Mouse (Mus musculus): Measurements from ENCODE around the gene Dmxl2. TPM values are rescaled to one million over a fixed set of nuclear protein-coding genes. Genes with fewer than 3 reads are reported as not detected.
A peak's percentile ranks its signal among the peaks of the same experiment; 100 is the strongest.

Gene Dmxl2
- polyA plus RNA-seq, 1 experiment from 2014 or later, result 6.1 TPM

GRCm38 (mm10) chr9:54537480-54537879 is 36.1 kb upstream of the Dmxl2 start:
- Histone ChIP-seq H3K9ac (ENCODE audit: low read length) (no peak overlapping the region), H3K36me3 (ENCODE audit: control insufficient read depth, insufficient read depth, low read length) (no peaks in the 10 kb centered on the region), H3K4me1 (replicated peaks; ENCODE audit: control insufficient read depth, insufficient read depth, low read length) (no peaks in the 10 kb centered on the region), H3K4me2 (ENCODE audit: low read length) (no peak overlapping the region), H3K9me3 (ENCODE audit: control insufficient read depth, low read length) (no peaks in the 10 kb centered on the region), H3K27me3 (replicated peaks; ENCODE audit: control insufficient read depth, insufficient read depth, low read length) (no peaks in the 10 kb centered on the region), H3K27ac (ENCODE audit: low read depth) (no peak overlapping the region), H3K4me3 (ENCODE audit: low read depth, low read length) (no peak overlapping the region)
- ATAC-seq (replicated peaks; ENCODE audit: low FRiP score, low TSS enrichment, low read depth) (no peak), DNase-seq (ENCODE audit: low spot score) (no peak)
- 78% methylated on average over 3 of the region's 3 CpGs for WGBS

- no peak for DNase-seq (ENCODE audit: low spot score)
- H3K9me3 ChIP-seq (ENCODE audit: control insufficient read depth, low read length), result no peaks in the 10 kb centered on the region
- 51% methylated on average over 4 of the region's 4 CpGs for WGBS
- H3K27me3 ChIP-seq (replicated peaks; ENCODE audit: control insufficient read depth, insufficient read depth, low read length), result no peaks in the 10 kb centered on the region
- no peak overlapping the region for H3K4me3 ChIP-seq (ENCODE audit: low read depth, low read length)
- no peak overlapping the region for H3K4me2 ChIP-seq (ENCODE audit: low read length)
- H3K27ac ChIP-seq (ENCODE audit: low read depth), result no peak overlapping the region
- no peaks in the 10 kb centered on the region for H3K4me1 ChIP-seq (replicated peaks; ENCODE audit: control insufficient read depth, insufficient read depth, low read length)
- H3K36me3 ChIP-seq (ENCODE audit: control insufficient read depth, insufficient read depth, low read length), result no peaks in the 10 kb centered on the region
- H3K9ac ChIP-seq (ENCODE audit: low read length), result no peak overlapping the region
- no peak for ATAC-seq (replicated peaks; ENCODE audit: low FRiP score, low TSS enrichment, low read depth)
Measured at GRCm38 (mm10) chr9:54537030-54537429, 35.6 kb upstream of the Dmxl2 start.

- ATAC-seq (replicated peaks; ENCODE audit: low FRiP score, low TSS enrichment, low read depth) (no peak), DNase-seq (ENCODE audit: low spot score) (no peak)
- no peak overlapping the region for H3K27ac ChIP-seq (ENCODE audit: low read depth)
- WGBS, result 88% methylated on average over 7 of the region's 7 CpGs
- no peaks in the 10 kb centered on the region for H3K36me3 ChIP-seq (ENCODE audit: control insufficient read depth, insufficient read depth, low read length)
- H3K9ac ChIP-seq (ENCODE audit: low read length), result no peak overlapping the region
- H3K4me3 ChIP-seq (ENCODE audit: low read depth, low read length), result no peak overlapping the region
- H3K4me2 ChIP-seq (ENCODE audit: low read length), result no peak overlapping the region
- H3K4me1 ChIP-seq (replicated peaks; ENCODE audit: control insufficient read depth, insufficient read depth, low read length), result no peaks in the 10 kb centered on the region
- no peaks in the 10 kb centered on the region for H3K27me3 ChIP-seq (replicated peaks; ENCODE audit: control insufficient read depth, insufficient read depth, low read length)
- no peaks in the 10 kb centered on the region for H3K9me3 ChIP-seq (ENCODE audit: control insufficient read depth, low read length)
Measured at GRCm38 (mm10) chr9:54536236-54536635, 34.8 kb upstream of the Dmxl2 start.

GRCm38 (mm10) chr9:54533975-54534374 is 32.5 kb upstream of the Dmxl2 start:
- Histone ChIP-seq H3K27me3 (replicated peaks; ENCODE audit: control insufficient read depth, insufficient read depth, low read length) (no peaks in the 10 kb centered on the region), H3K9ac (ENCODE audit: low read length) (no peak overlapping the region), H3K4me2 (ENCODE audit: low read length) (no peak overlapping the region), H3K36me3 (ENCODE audit: control insufficient read depth, insufficient read depth, low read length) (no peaks in the 10 kb centered on the region), H3K27ac (ENCODE audit: low read depth) (no peak overlapping the region), H3K4me3 (ENCODE audit: low read depth, low read length) (no peak overlapping the region), H3K4me1 (replicated peaks; ENCODE audit: control insufficient read depth, insufficient read depth, low read length) (no peaks in the 10 kb centered on the region), H3K9me3 (ENCODE audit: control insufficient read depth, low read length) (no peaks in the 10 kb centered on the region)
- DNase-seq (ENCODE audit: low spot score) (peak; percentile 55), ATAC-seq (replicated peaks; ENCODE audit: low FRiP score, low TSS enrichment, low read depth) (no peak)
- 63% methylated on average over 5 of the region's 5 CpGs for WGBS

- no peaks in the 10 kb centered on the region for H3K27me3 ChIP-seq (replicated peaks; ENCODE audit: control insufficient read depth, insufficient read depth, low read length)
- DNase-seq (ENCODE audit: low spot score), result no peak
- H3K4me1 ChIP-seq (replicated peaks; ENCODE audit: control insufficient read depth, insufficient read depth, low read length), result no peaks in the 10 kb centered on the region
- no peaks in the 10 kb centered on the region for H3K9me3 ChIP-seq (ENCODE audit: control insufficient read depth, low read length)
- H3K27ac ChIP-seq (ENCODE audit: low read depth), result no peak overlapping the region
- 94% methylated on average over 2 of the region's 2 CpGs for WGBS
- no peaks in the 10 kb centered on the region for H3K36me3 ChIP-seq (ENCODE audit: control insufficient read depth, insufficient read depth, low read length)
- no peak overlapping the region for H3K4me3 ChIP-seq (ENCODE audit: low read depth, low read length)
- no peak for ATAC-seq (replicated peaks; ENCODE audit: low FRiP score, low TSS enrichment, low read depth)
- H3K4me2 ChIP-seq (ENCODE audit: low read length), result no peak overlapping the region
- H3K9ac ChIP-seq (ENCODE audit: low read length), result no peak overlapping the region
Measured at GRCm38 (mm10) chr9:54532926-54533325, 31.5 kb upstream of the Dmxl2 start.

- no peaks in the 10 kb centered on the region for H3K9me3 ChIP-seq (ENCODE audit: control insufficient read depth, low read length)
- no peak for DNase-seq (ENCODE audit: low spot score)
Measured at GRCm38 (mm10) chr9:54531421-54531820, 30.0 kb upstream of the Dmxl2 start.

GRCm38 (mm10) chr9:54530836-54531235 is 29.4 kb upstream of the Dmxl2 start:
- 81% methylated on average over 6 of the region's 6 CpGs for WGBS
- ATAC-seq (replicated peaks; ENCODE audit: low FRiP score, low TSS enrichment, low read depth) (no peak), DNase-seq (ENCODE audit: low spot score) (no peak)
- H3K9ac ChIP-seq (ENCODE audit: low read length), result no peak overlapping the region
- no peak overlapping the region for H3K27ac ChIP-seq (ENCODE audit: low read depth)
- no peak overlapping the region for H3K4me2 ChIP-seq (ENCODE audit: low read length)
- no peaks in the 10 kb centered on the region for H3K27me3 ChIP-seq (replicated peaks; ENCODE audit: control insufficient read depth, insufficient read depth, low read length)
- no peak overlapping the region for H3K4me3 ChIP-seq (ENCODE audit: low read depth, low read length)
- no peaks in the 10 kb centered on the region for H3K4me1 ChIP-seq (replicated peaks; ENCODE audit: control insufficient read depth, insufficient read depth, low read length)
- no peaks in the 10 kb centered on the region for H3K9me3 ChIP-seq (ENCODE audit: control insufficient read depth, low read length)
- H3K36me3 ChIP-seq (ENCODE audit: control insufficient read depth, insufficient read depth, low read length), result no peaks in the 10 kb centered on the region

More at GRCm38 (mm10) chr9:54531421-54531820, 30.0 kb upstream of the Dmxl2 start:
- no peak overlapping the region for H3K9ac ChIP-seq (ENCODE audit: low read length)
- no peak overlapping the region for H3K27ac ChIP-seq (ENCODE audit: low read depth)
- no peak overlapping the region for H3K4me3 ChIP-seq (ENCODE audit: low read depth, low read length)
- H3K36me3 ChIP-seq (ENCODE audit: control insufficient read depth, insufficient read depth, low read length), result no peaks in the 10 kb centered on the region
- no peaks in the 10 kb centered on the region for H3K27me3 ChIP-seq (replicated peaks; ENCODE audit: control insufficient read depth, insufficient read depth, low read length)
- ATAC-seq (replicated peaks; ENCODE audit: low FRiP score, low TSS enrichment, low read depth), result no peak
- no peak overlapping the region for H3K4me2 ChIP-seq (ENCODE audit: low read length)
- H3K4me1 ChIP-seq (replicated peaks; ENCODE audit: control insufficient read depth, insufficient read depth, low read length), result no peaks in the 10 kb centered on the region

GRCm38 (mm10) chr9:54529950-54530349 is 28.5 kb upstream of the Dmxl2 start:
- no peak overlapping the region for H3K27ac ChIP-seq (ENCODE audit: low read depth)
- H3K9me3 ChIP-seq (ENCODE audit: control insufficient read depth, low read length), result no peaks in the 10 kb centered on the region
- no peak overlapping the region for H3K4me2 ChIP-seq (ENCODE audit: low read length)
- no peak for ATAC-seq (replicated peaks; ENCODE audit: low FRiP score, low TSS enrichment, low read depth)
- no peak for DNase-seq (ENCODE audit: low spot score)
- no peaks in the 10 kb centered on the region for H3K36me3 ChIP-seq (ENCODE audit: control insufficient read depth, insufficient read depth, low read length)
- no peak overlapping the region for H3K4me3 ChIP-seq (ENCODE audit: low read depth, low read length)
- WGBS, result 75% methylated on average over 2 of the region's 2 CpGs
- no peaks in the 10 kb centered on the region for H3K4me1 ChIP-seq (replicated peaks; ENCODE audit: control insufficient read depth, insufficient read depth, low read length)
- no peak overlapping the region for H3K9ac ChIP-seq (ENCODE audit: low read length)
- H3K27me3 ChIP-seq (replicated peaks; ENCODE audit: control insufficient read depth, insufficient read depth, low read length), result no peaks in the 10 kb centered on the region

GRCm38 (mm10) chr9:54527694-54528093 is 26.3 kb upstream of the Dmxl2 start:
- H3K4me3 ChIP-seq (ENCODE audit: low read depth, low read length), result no peak overlapping the region
- H3K4me2 ChIP-seq (ENCODE audit: low read length), result no peak overlapping the region
- H3K36me3 ChIP-seq (ENCODE audit: control insufficient read depth, insufficient read depth, low read length), result no peaks in the 10 kb centered on the region
- no peak overlapping the region for H3K27ac ChIP-seq (ENCODE audit: low read depth)
- no peaks in the 10 kb centered on the region for H3K9me3 ChIP-seq (ENCODE audit: control insufficient read depth, low read length)
- no peaks in the 10 kb centered on the region for H3K27me3 ChIP-seq (replicated peaks; ENCODE audit: control insufficient read depth, insufficient read depth, low read length)
- H3K4me1 ChIP-seq (replicated peaks; ENCODE audit: control insufficient read depth, insufficient read depth, low read length), result no peaks in the 10 kb centered on the region
- no peak for ATAC-seq (replicated peaks; ENCODE audit: low FRiP score, low TSS enrichment, low read depth)
- 78% methylated on average over 7 of the region's 7 CpGs for WGBS
- no peak overlapping the region for H3K9ac ChIP-seq (ENCODE audit: low read length)
- no peak for DNase-seq (ENCODE audit: low spot score)

Measured in intestine, embryonic 14.5 days (tissue).